Mouse (Mus musculus): ENCODE measurements around the gene Runx1. TPM values are rescaled to one million over a fixed set of nuclear protein-coding genes. Genes with fewer than 3 reads are reported as not detected.

Runx1 gene
- polyA plus RNA-seq, 1 experiment = 2.2 TPM

GRCm38 (mm10) chr16:92606491-92606965 lies 219.4 kb downstream of the Runx1 start:
- Histone ChIP-seq H3K27me3 (replicated peaks; ENCODE audit: control insufficient read depth, insufficient read depth, low read length) (0 out of 2 replicates have a peak, but pooled peaks cover 1% of the 10 kb centered on the region), H3K4me1 (ENCODE audit: control insufficient read depth, insufficient read depth, low read length) (no peaks in the 10 kb centered on the region), H3K27ac (ENCODE audit: insufficient read depth, low read depth, low read length) (no peak overlapping the region), H3K36me3 (ENCODE audit: control insufficient read depth, insufficient read depth, low read length) (no peaks in the 10 kb centered on the region), H3K4me3 (ENCODE audit: insufficient read depth, low read depth, low read length) (no peak overlapping the region)
- DNase-seq = no peak
- 82% methylated on average over 7 of the region's 7 CpGs for WGBS
- no peak for TF ChIP-seq POLR2A (IDR thresholded peaks at IDR 0.05; ENCODE audit: low read depth, low read length)
- TF ChIP-seq CTCF (conservative IDR thresholded peaks at IDR 0.05; ENCODE audit: insufficient read depth, insufficient read length, low read depth, low read length) = no peak

- Histone ChIP-seq H3K4me3 (ENCODE audit: insufficient read depth, low read depth, low read length) (no peak overlapping the region; the same call in 1 of the 2 replicates), H3K4me1 (ENCODE audit: control insufficient read depth, insufficient read depth, low read length) (no peaks in the 10 kb centered on the region), H3K27ac (ENCODE audit: insufficient read depth, low read depth, low read length) (no peak overlapping the region), H3K36me3 (ENCODE audit: control insufficient read depth, insufficient read depth, low read length) (no peaks in the 10 kb centered on the region), H3K27me3 (replicated peaks; ENCODE audit: control insufficient read depth, insufficient read depth, low read length) (0 out of 2 replicates have a peak, but pooled peaks cover 1% of the 10 kb centered on the region)
- no peak for DNase-seq
- WGBS = 14% methylated on average over 64 of the region's 64 CpGs
- TF ChIP-seq POLR2A (IDR thresholded peaks at IDR 0.05; ENCODE audit: low read depth, low read length) (no peak), CTCF (conservative IDR thresholded peaks at IDR 0.05; ENCODE audit: insufficient read depth, insufficient read length, low read depth, low read length) (no peak)
These were observed 220.1 kb downstream of the Runx1 start for GRCm38 (mm10) chr16:92605606-92606490.

- WGBS = 83% methylated on average over 11 of the region's 11 CpGs
- H3K4me1 ChIP-seq (ENCODE audit: control insufficient read depth, insufficient read depth, low read length) = no peaks in the 10 kb centered on the region
- 0 out of 2 replicates have a peak, but pooled peaks cover 1% of the 10 kb centered on the region for H3K27me3 ChIP-seq (replicated peaks; ENCODE audit: control insufficient read depth, insufficient read depth, low read length)
- no peaks in the 10 kb centered on the region for H3K36me3 ChIP-seq (ENCODE audit: control insufficient read depth, insufficient read depth, low read length)
- H3K27ac ChIP-seq (ENCODE audit: insufficient read depth, low read depth, low read length) = no peak overlapping the region
- H3K4me3 ChIP-seq (ENCODE audit: insufficient read depth, low read depth, low read length) = no peak overlapping the region
- no peak for DNase-seq
- no peak for TF ChIP-seq CTCF (conservative IDR thresholded peaks at IDR 0.05; ENCODE audit: insufficient read depth, insufficient read length, low read depth, low read length)
- TF ChIP-seq POLR2A (IDR thresholded peaks at IDR 0.05; ENCODE audit: low read depth, low read length) = no peak
These were observed 223.4 kb downstream of the Runx1 start for GRCm38 (mm10) chr16:92602504-92602903.

DNA sequence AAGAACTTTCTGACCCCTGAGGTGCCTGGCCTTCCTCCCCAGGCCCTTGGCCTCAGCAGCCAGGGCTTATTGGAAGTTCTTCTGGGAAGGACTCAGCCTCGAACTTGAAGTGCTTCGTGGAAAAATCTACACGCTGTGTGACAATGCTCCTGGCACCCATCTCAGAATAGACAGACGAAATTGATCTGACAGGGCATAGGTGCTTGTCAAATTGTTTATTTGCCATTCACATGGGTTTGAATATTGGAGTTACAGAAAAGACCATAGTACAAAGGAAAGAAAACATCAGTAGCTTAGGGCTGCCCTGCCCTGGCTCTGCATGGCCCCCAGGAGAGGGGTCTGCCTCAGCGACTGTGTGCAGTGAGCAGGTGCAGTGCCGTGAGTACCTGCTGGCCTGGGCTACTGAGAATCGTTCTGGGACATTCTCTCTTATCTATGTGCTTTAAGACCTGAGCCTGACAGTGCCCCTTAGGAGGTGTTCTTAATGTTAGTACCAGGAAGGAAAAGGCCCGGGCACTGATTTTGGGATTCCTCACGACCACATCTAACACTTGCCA lies 224.6 kb downstream of the Runx1 start:
- H3K4me1 ChIP-seq (ENCODE audit: control insufficient read depth, insufficient read depth, low read length) = no peaks in the 10 kb centered on the region
- no peaks in the 10 kb centered on the region for H3K27me3 ChIP-seq (replicated peaks; ENCODE audit: control insufficient read depth, insufficient read depth, low read length)
- H3K36me3 ChIP-seq (ENCODE audit: control insufficient read depth, insufficient read depth, low read length) = no peaks in the 10 kb centered on the region
- no peak for TF ChIP-seq POLR2A (IDR thresholded peaks at IDR 0.05; ENCODE audit: low read depth, low read length)
- no peak for TF ChIP-seq CTCF (conservative IDR thresholded peaks at IDR 0.05; ENCODE audit: insufficient read depth, insufficient read length, low read depth, low read length)
- WGBS = 88% methylated on average over 9 of the region's 9 CpGs
- no peak for DNase-seq
- H3K4me3 ChIP-seq (ENCODE audit: insufficient read depth, low read depth, low read length) = no peak overlapping the region
- no peak overlapping the region for H3K27ac ChIP-seq (ENCODE audit: insufficient read depth, low read depth, low read length)

GRCm38 (mm10) chr16:92599451-92599850 lies 226.5 kb downstream of the Runx1 start:
- no peak for TF ChIP-seq CTCF (conservative IDR thresholded peaks at IDR 0.05; ENCODE audit: insufficient read depth, insufficient read length, low read depth, low read length)
- no peak for TF ChIP-seq POLR2A (IDR thresholded peaks at IDR 0.05; ENCODE audit: low read depth, low read length)
- no peaks in the 10 kb centered on the region for H3K27me3 ChIP-seq (replicated peaks; ENCODE audit: control insufficient read depth, insufficient read depth, low read length)
- no peak overlapping the region for H3K27ac ChIP-seq (ENCODE audit: insufficient read depth, low read depth, low read length)
- 85% methylated on average over 11 of the region's 11 CpGs for WGBS
- no peak for DNase-seq
- no peaks in the 10 kb centered on the region for H3K4me1 ChIP-seq (ENCODE audit: control insufficient read depth, insufficient read depth, low read length)
- no peak overlapping the region for H3K4me3 ChIP-seq (ENCODE audit: insufficient read depth, low read depth, low read length)
- H3K36me3 ChIP-seq (ENCODE audit: control insufficient read depth, insufficient read depth, low read length) = no peaks in the 10 kb centered on the region

- Histone ChIP-seq H3K36me3 (ENCODE audit: control insufficient read depth, insufficient read depth, low read length) (no peaks in the 10 kb centered on the region), H3K4me3 (ENCODE audit: insufficient read depth, low read depth, low read length) (no peak overlapping the region), H3K27me3 (replicated peaks; ENCODE audit: control insufficient read depth, insufficient read depth, low read length) (no peaks in the 10 kb centered on the region), H3K27ac (ENCODE audit: insufficient read depth, low read depth, low read length) (no peak overlapping the region), H3K4me1 (ENCODE audit: control insufficient read depth, insufficient read depth, low read length) (no peaks in the 10 kb centered on the region)
- DNase-seq = no peak
- TF ChIP-seq POLR2A (IDR thresholded peaks at IDR 0.05; ENCODE audit: low read depth, low read length) = no peak
- no peak for TF ChIP-seq CTCF (conservative IDR thresholded peaks at IDR 0.05; ENCODE audit: insufficient read depth, insufficient read length, low read depth, low read length)
- 73% methylated on average over 11 of the region's 11 CpGs for WGBS
These were observed 228.3 kb downstream of the Runx1 start for GRCm38 (mm10) chr16:92597655-92598054.

GRCm38 (mm10) chr16:92592207-92592606 lies 233.7 kb downstream of the Runx1 start:
- TF ChIP-seq POLR2A (IDR thresholded peaks at IDR 0.05; ENCODE audit: low read depth, low read length) = no peak
- TF ChIP-seq CTCF (conservative IDR thresholded peaks at IDR 0.05; ENCODE audit: insufficient read depth, insufficient read length, low read depth, low read length) = no peak
- Histone ChIP-seq H3K4me1 (ENCODE audit: control insufficient read depth, insufficient read depth, low read length) (no peaks in the 10 kb centered on the region), H3K4me3 (ENCODE audit: insufficient read depth, low read depth, low read length) (no peak overlapping the region), H3K27ac (ENCODE audit: insufficient read depth, low read depth, low read length) (no peak overlapping the region), H3K36me3 (ENCODE audit: control insufficient read depth, insufficient read depth, low read length) (no peaks in the 10 kb centered on the region), H3K27me3 (replicated peaks; ENCODE audit: control insufficient read depth, insufficient read depth, low read length) (no peaks in the 10 kb centered on the region)
- no peak for DNase-seq
- 66% methylated on average over 6 of the region's 6 CpGs for WGBS

Measured in kidney, adult 2 months (tissue).